Mouse (Mus musculus) G1E-ER4 (cell line): ENCODE data around the gene Clmn. TPM values are rescaled to one million over a fixed set of nuclear protein-coding genes. Genes with fewer than 3 reads are reported as not detected.

ENCODE experiments used
- GATA1 ChIP-seq: IDR thresholded peaks from one replicate; pipeline ENCODE4 v1.8.0; 2012; ENCODE audit warnings: low read length, inconsistent platforms
- polyA plus RNA-seq: library from polyadenylated mRNA; stranded (reverse); fragments of >175 nt; gene quantifications from 2 replicates; pipeline ENCODE4 v1.2.3, GENCODE M21; 2012

Clmn gene
- polyA plus RNA-seq, 1 experiment, result not detected

GRCm38 (mm10) chr12:104738446-104738845 is 126.4 kb downstream of the Clmn start:
- TF ChIP-seq GATA1, result no peak

GRCm38 (mm10) chr12:104737666-104738065 is 127.2 kb downstream of the Clmn start:
- no peak for TF ChIP-seq GATA1

- TF ChIP-seq GATA1, result no peak
These were observed 128.9 kb downstream of the Clmn start for GRCm38 (mm10) chr12:104735993-104736395.

GRCm38 (mm10) chr12:104733165-104733564 is 131.7 kb downstream of the Clmn start:
- TF ChIP-seq GATA1, result no peak

- no peak for TF ChIP-seq GATA1
These were observed 133.1 kb downstream of the Clmn start for GRCm38 (mm10) chr12:104731782-104732181.

GRCm38 (mm10) chr12:104722056-104722455 is 142.8 kb downstream of the Clmn start:
- no peak for TF ChIP-seq GATA1

- no peak for TF ChIP-seq GATA1
These were observed 143.9 kb downstream of the Clmn start for GRCm38 (mm10) chr12:104721011-104721410.

DNA sequence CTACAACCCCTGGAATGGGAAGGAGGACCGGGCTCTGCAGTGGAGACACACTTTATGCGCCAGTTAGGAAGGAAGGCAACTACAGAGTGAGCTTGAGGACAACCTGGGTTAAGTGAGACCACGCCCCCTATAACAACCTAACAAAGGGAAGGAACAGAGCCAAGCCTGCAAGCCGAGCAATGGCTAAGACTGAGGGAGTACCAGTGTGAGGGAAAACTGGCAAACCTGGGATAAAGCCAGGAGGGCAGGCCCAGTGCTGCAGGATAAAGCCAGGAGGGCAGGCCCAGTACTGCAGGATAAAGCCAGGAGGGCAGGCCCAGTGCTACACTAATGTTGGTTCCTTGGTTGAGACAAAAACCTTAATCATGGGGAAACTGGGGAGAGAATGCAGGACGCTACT is 145.9 kb downstream of the Clmn start:
- no peak for TF ChIP-seq GATA1

DNA sequence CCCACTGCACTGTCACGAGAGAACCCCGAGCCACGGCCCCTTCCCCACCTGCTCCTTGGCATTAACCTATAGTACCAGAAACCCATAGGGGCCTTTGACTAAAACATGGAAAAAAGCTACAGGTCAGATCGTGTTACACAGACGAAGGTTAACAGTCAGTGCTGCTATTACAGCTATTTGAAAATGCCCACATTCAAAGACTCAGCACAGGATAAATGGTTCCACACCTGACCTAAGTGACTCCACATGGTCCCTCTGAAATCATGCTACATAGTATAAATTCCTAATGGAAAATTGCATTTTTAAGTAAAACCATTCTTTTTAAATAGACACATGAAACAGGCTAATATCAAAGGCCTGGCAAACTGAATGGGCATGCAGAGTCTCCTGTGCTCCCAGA is 148.5 kb downstream of the Clmn start:
- TF ChIP-seq GATA1, result no peak

- TF ChIP-seq GATA1, result no peak
These were observed 149.4 kb downstream of the Clmn start for GRCm38 (mm10) chr12:104715453-104715852.

Other genes with a start within 250 kb of the Clmn start
- 5.9 and 11.0 TPM in 2 replicates for gene Dicer1, start 113.1 kb downstream of the Clmn start, polyA plus RNA-seq
- 9.5 TPM in 2 replicates for gene Syne3, start 144.7 kb upstream of the Clmn start, polyA plus RNA-seq
- gene Glrx5, start 167.6 kb upstream of the Clmn start, polyA plus RNA-seq, result 314 and 423 TPM in 2 replicates